Comparison of ENCODE assay signal across 32 mouse cellular contexts in the genomic region with DNA sequence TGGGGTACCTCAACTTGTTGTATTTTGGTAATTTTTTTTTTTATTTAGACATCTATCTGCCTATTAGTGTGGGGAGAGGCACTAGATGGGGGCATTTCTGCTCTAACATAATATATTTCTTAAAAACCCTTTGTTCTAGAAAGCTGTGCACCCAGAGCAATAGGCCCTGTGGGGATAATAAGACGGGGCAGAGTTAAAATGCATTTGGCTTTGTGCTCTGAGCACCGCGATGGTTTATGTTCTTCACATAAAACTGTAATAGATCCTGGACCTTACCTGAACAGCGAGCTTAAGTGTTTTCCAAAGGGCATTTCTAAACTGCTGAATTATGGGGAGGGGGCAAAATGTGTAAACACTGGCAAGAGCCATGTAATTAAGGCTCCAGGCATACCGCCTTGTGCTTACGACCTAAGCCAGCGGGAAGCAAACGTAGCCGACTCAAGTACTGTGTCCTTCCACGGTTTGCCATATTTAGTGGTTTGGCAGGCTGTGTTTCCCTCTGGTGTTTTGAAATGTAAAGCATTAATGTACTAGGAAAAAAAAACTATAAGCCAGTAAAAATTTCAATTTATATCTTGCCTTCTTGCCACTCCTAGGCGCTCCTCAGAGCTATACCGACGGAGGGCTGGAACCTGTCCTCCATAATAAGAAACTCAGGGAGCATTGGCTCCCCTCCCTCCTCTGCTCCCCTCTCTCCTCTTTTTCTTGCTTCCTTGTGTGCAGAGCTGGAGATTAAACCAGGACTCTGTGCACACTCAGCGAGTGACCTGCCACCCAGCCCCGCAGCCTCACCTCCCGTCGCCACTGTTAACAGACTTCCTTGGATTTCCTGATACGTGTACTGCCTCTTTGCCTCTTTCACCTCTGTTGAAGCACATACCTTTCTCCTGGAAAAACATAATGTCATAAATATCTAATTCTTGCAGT. TPM values are rescaled to one million over a fixed set of nuclear protein-coding genes. Genes with fewer than 3 reads are reported as not detected.
A peak's percentile ranks its signal among the peaks of the same experiment; 100 is the strongest.
DNase-seq lines count a peak whose midpoint lies in the region; ATAC-seq and TF ChIP-seq lines count a peak whose summit lies in the region.
"Had no signal": no experiment of that assay in that cellular context is flagged by ENCODE, and none has a peak within 500 bp of the region (broad histone marks: within the 10 kb centered on the region; RNA-seq: fewer than 3 reads in every experiment).

No protein-coding gene starts in this region.

- peak overlapping the region; percentile 52 for H3K27ac ChIP-seq in hindbrain, embryonic 13.5 days
- H3K27ac ChIP-seq in hindbrain, embryonic 11.5 days (ENCODE audit: low read depth, low read length): no peak overlapping the region
- peak overlapping the region; percentile 87 for H3K27ac ChIP-seq in limb, embryonic 12.5 days
- H3K27ac ChIP-seq in neural tube, embryonic 15.5 days (replicated peaks): peak overlapping the region; percentile 58
- no peak overlapping the region for H3K27ac ChIP-seq in cerebellum, adult 2 months (ENCODE audit: insufficient read depth, low read length)
- H3K27ac ChIP-seq: embryonic facial prominence, embryonic 12.5 days; heart, embryonic 10.5 days; heart, embryonic 15.5 days; hindbrain, embryonic 14.5 days; liver, embryonic 13.5 days; midbrain, embryonic 12.5 days had no signal

- no peaks in the 10 kb centered on the region for H3K4me1 ChIP-seq in hindbrain, embryonic 13.5 days (replicated peaks)
- H3K4me1 ChIP-seq in hindbrain, embryonic 11.5 days (replicated peaks; ENCODE audit: control insufficient read depth, insufficient read depth, low read length): no peaks in the 10 kb centered on the region
- H3K4me1 ChIP-seq in limb, embryonic 12.5 days (replicated peaks): peaks cover 6% of the 10 kb centered on the region; the same call in 1 of the 2 replicates
- H3K4me1 ChIP-seq in neural tube, embryonic 15.5 days: peaks cover 8% of the 10 kb centered on the region; the same call in 1 of the 2 replicates
- no peaks in the 10 kb centered on the region for H3K4me1 ChIP-seq in cerebellum, adult 2 months (ENCODE audit: control insufficient read depth, insufficient read depth, low read length)
- H3K4me1 ChIP-seq: embryonic facial prominence, embryonic 12.5 days; heart, embryonic 10.5 days; heart, embryonic 15.5 days; megakaryocyte, embryonic 14.5 days; midbrain, embryonic 12.5 days had no signal

- no peaks in the 10 kb centered on the region for H3K36me3 ChIP-seq in hindbrain, embryonic 13.5 days
- no peaks in the 10 kb centered on the region for H3K36me3 ChIP-seq in hindbrain, embryonic 11.5 days (ENCODE audit: control insufficient read depth, insufficient read depth, low read length)
- peaks cover 7% of the 10 kb centered on the region; the same call in 1 of the 2 replicates for H3K36me3 ChIP-seq in limb, embryonic 12.5 days
- no peaks in the 10 kb centered on the region for H3K36me3 ChIP-seq in neural tube, embryonic 15.5 days
- H3K36me3 ChIP-seq: embryonic facial prominence, embryonic 12.5 days; heart, embryonic 15.5 days had no signal

- TF ChIP-seq CTCF in cerebellum, adult 2 months (IDR thresholded peaks at IDR 0.05; ENCODE audit: borderline replicate concordance, insufficient read depth, low read depth, low read length): no peak

- no peaks in the 10 kb centered on the region for H3K9me3 ChIP-seq in hindbrain, embryonic 13.5 days
- H3K9me3 ChIP-seq in hindbrain, embryonic 11.5 days (ENCODE audit: control insufficient read depth, low read length): no peaks in the 10 kb centered on the region
- H3K9me3 ChIP-seq in limb, embryonic 12.5 days: no peaks in the 10 kb centered on the region
- no peaks in the 10 kb centered on the region for H3K9me3 ChIP-seq in neural tube, embryonic 15.5 days (replicated peaks)
- H3K9me3 ChIP-seq: embryonic facial prominence, embryonic 12.5 days; heart, embryonic 10.5 days; heart, embryonic 15.5 days; liver, embryonic 13.5 days; megakaryocyte, embryonic 14.5 days; midbrain, embryonic 12.5 days had no signal

- ATAC-seq in hindbrain, embryonic 13.5 days (ENCODE audit: low FRiP score): no peak
- ATAC-seq in hindbrain, embryonic 11.5 days (ENCODE audit: low FRiP score): no peak
- peak; percentile 78 for ATAC-seq in limb, embryonic 12.5 days (ENCODE audit: insufficient number of reproducible peaks, insufficient read depth, low FRiP score, low TSS enrichment, low read depth)
- peak; percentile 57; the same call in 1 of the 2 replicates for ATAC-seq in neural tube, embryonic 15.5 days (ENCODE audit: low FRiP score)
- ATAC-seq in cerebellum, adult (ENCODE audit: insufficient number of reproducible peaks, low FRiP score, low TSS enrichment): no peak
- ATAC-seq: intestine, postnatal 0 days; lung, postnatal 0 days; Patski had no signal

- no peak overlapping the region for H3K9ac ChIP-seq in hindbrain, embryonic 13.5 days
- H3K9ac ChIP-seq in hindbrain, embryonic 11.5 days (ENCODE audit: low read depth, low read length): no peak overlapping the region
- H3K9ac ChIP-seq in limb, embryonic 12.5 days (replicated peaks): 0 out of 2 replicates have a peak overlapping the region, but pooled peaks have one; percentile 18
- no peak overlapping the region for H3K9ac ChIP-seq in neural tube, embryonic 15.5 days (replicated peaks)
- H3K9ac ChIP-seq: embryonic facial prominence, embryonic 12.5 days; heart, embryonic 15.5 days; hindbrain, embryonic 14.5 days; liver, embryonic 13.5 days; midbrain, embryonic 12.5 days had no signal

- TF ChIP-seq POLR2A in cerebellum, adult 2 months (IDR thresholded peaks at IDR 0.05; ENCODE audit: borderline replicate concordance, insufficient read depth, low read length): no peak

- H3K27me3 ChIP-seq in hindbrain, embryonic 13.5 days: no peaks in the 10 kb centered on the region
- no peaks in the 10 kb centered on the region for H3K27me3 ChIP-seq in hindbrain, embryonic 11.5 days (ENCODE audit: control insufficient read depth, insufficient read depth, low read length)
- no peaks in the 10 kb centered on the region for H3K27me3 ChIP-seq in limb, embryonic 12.5 days
- H3K27me3 ChIP-seq in neural tube, embryonic 15.5 days (replicated peaks): no peaks in the 10 kb centered on the region
- H3K27me3 ChIP-seq in cerebellum, adult 2 months (ENCODE audit: control insufficient read depth, insufficient read depth, low read length): no peaks in the 10 kb centered on the region
- H3K27me3 ChIP-seq: embryonic facial prominence, embryonic 12.5 days; heart, embryonic 15.5 days; liver, embryonic 13.5 days; megakaryocyte, embryonic 14.5 days; midbrain, embryonic 12.5 days; Patski had no signal

- H3K4me2 ChIP-seq in hindbrain, embryonic 13.5 days: no peak overlapping the region
- no peak overlapping the region for H3K4me2 ChIP-seq in hindbrain, embryonic 11.5 days (replicated peaks; ENCODE audit: low read depth, low read length)
- H3K4me2 ChIP-seq in limb, embryonic 12.5 days: peak overlapping the region; percentile 37
- peak overlapping the region; percentile 34 for H3K4me2 ChIP-seq in neural tube, embryonic 15.5 days
- H3K4me2 ChIP-seq: embryonic facial prominence, embryonic 12.5 days; heart, embryonic 15.5 days; hindbrain, embryonic 14.5 days; liver, embryonic 13.5 days; midbrain, embryonic 12.5 days had no signal

- intact Hi-C loops in left cerebral cortex, postnatal 36 days (cut with DNase I): no loop called here

- 82% methylated on average over 18 of the region's 18 CpGs for WGBS in hindbrain, embryonic 13.5 days
- WGBS in hindbrain, embryonic 11.5 days: 91% methylated on average over 18 of the region's 18 CpGs
- WGBS in limb, embryonic 12.5 days: 36% methylated on average over 18 of the region's 18 CpGs
- 38% methylated on average over 18 of the region's 18 CpGs for WGBS in neural tube, embryonic 15.5 days
- WGBS in cerebellum, adult 2 months: 90% methylated on average over 18 of the region's 18 CpGs

- DNase-seq in hindbrain, embryonic 11.5 days (ENCODE audit: low spot score): no peak
- DNase-seq in cerebellum, adult 2 months: no peak
- no peak for DNase-seq in left cerebral cortex, postnatal 36 days (ENCODE audit: low spot score in 2 of 2)
- DNase-seq: adrenal gland, postnatal 14 days; cerebellum, adult 18-20 months; cerebellum, postnatal 25 days; gastrocnemius, postnatal 14 days; heart, adult 11 months; heart, postnatal 36 days; kidney, adult 9 months; kidney, postnatal 14 days; left cerebral cortex, postnatal 4 days; liver, embryonic 13.5 days; lung, adult 18-20 months; lung, postnatal 4 days; right cerebral cortex, postnatal 25 days had no signal

- no peak overlapping the region for H3K4me3 ChIP-seq in hindbrain, embryonic 13.5 days
- no peak overlapping the region for H3K4me3 ChIP-seq in hindbrain, embryonic 11.5 days (ENCODE audit: low read depth, low read length)
- no peak overlapping the region for H3K4me3 ChIP-seq in limb, embryonic 12.5 days (replicated peaks)
- no peak overlapping the region for H3K4me3 ChIP-seq in neural tube, embryonic 15.5 days (replicated peaks)
- no peak overlapping the region for H3K4me3 ChIP-seq in cerebellum, adult 2 months (replicated peaks; ENCODE audit: insufficient read depth, low read depth, low read length)
- H3K4me3 ChIP-seq: embryonic facial prominence, embryonic 12.5 days; erythroblast, embryonic 14.5 days; heart, embryonic 10.5 days; heart, embryonic 15.5 days; liver, embryonic 13.5 days; megakaryocyte, embryonic 14.5 days; midbrain, embryonic 12.5 days; myocyte had no signal

RNA-seq across cellular contexts. Expression of a gene that starts 23.0 kb away (rescaled TPM):
- 3.2 and 3.7 TPM in 2 replicates for polyA plus RNA-seq in hindbrain, embryonic 13.5 days (2015; fragmentation: Nextera tagmentation; extraction: Ambion mirVana)
- 11.7 and 16.5 TPM in 2 replicates for polyA plus RNA-seq in hindbrain, embryonic 11.5 days (2014; fragmentation: Nextera tagmentation; extraction: Ambion mirVana)
- polyA plus RNA-seq in limb, embryonic 12.5 days (2016; fragmentation: Nextera tagmentation; extraction: Ambion mirVana): 16.1 and 16.6 TPM in 2 replicates
- polyA plus RNA-seq in neural tube, embryonic 15.5 days (2015; fragmentation: Nextera tagmentation; extraction: Ambion mirVana): 1.6 and 3.9 TPM in 2 replicates
- polyA plus RNA-seq in cerebellum, adult 2 months (2012; rRNA removed): 0.33 and 0.34 TPM in 2 replicates
- under 1 TPM; 0.42 to 0.50 TPM for total RNA-seq in left cerebral cortex, postnatal 36 days (2021)

RNA-seq across cellular contexts. Expression of a gene that starts 27.9 kb away (rescaled TPM):
- polyA plus RNA-seq in hindbrain, embryonic 13.5 days (2015; fragmentation: Nextera tagmentation; extraction: Ambion mirVana): 16.2 and 21.9 TPM in 2 replicates
- 0.40 and 0.93 TPM in 2 replicates for polyA plus RNA-seq in hindbrain, embryonic 11.5 days (2014; fragmentation: Nextera tagmentation; extraction: Ambion mirVana)
- polyA plus RNA-seq in limb, embryonic 12.5 days (2016; fragmentation: Nextera tagmentation; extraction: Ambion mirVana): 0.59 and 0.64 TPM in 2 replicates
- polyA plus RNA-seq in neural tube, embryonic 15.5 days (2015; fragmentation: Nextera tagmentation; extraction: Ambion mirVana): 17.0 and 20.6 TPM in 2 replicates
- polyA plus RNA-seq in cerebellum, adult 2 months (2012; rRNA removed): 9.8 and 13.9 TPM in 2 replicates
- total RNA-seq in left cerebral cortex, postnatal 36 days (2021): 10 to 100 TPM; 19.0 to 23.8 TPM
- total RNA-seq: adrenal gland, postnatal 14 days; gastrocnemius, postnatal 14 days; heart, postnatal 36 days; neutrophil, adult 5-6 weeks had no signal
- polyA plus RNA-seq: erythroblast, embryonic 14.5 days; heart, embryonic 15.5 days; myocyte; Patski had no signal

RNA-seq across cellular contexts. Expression of a gene that starts 51.5 kb away (rescaled TPM):
- 21.9 and 22.5 TPM in 2 replicates for polyA plus RNA-seq in hindbrain, embryonic 13.5 days (2015; fragmentation: Nextera tagmentation; extraction: Ambion mirVana)
- 22.5 and 26.3 TPM in 2 replicates for polyA plus RNA-seq in hindbrain, embryonic 11.5 days (2014; fragmentation: Nextera tagmentation; extraction: Ambion mirVana)
- polyA plus RNA-seq in limb, embryonic 12.5 days (2016; fragmentation: Nextera tagmentation; extraction: Ambion mirVana): 50.4 and 53.3 TPM in 2 replicates
- 24.2 and 25.0 TPM in 2 replicates for polyA plus RNA-seq in neural tube, embryonic 15.5 days (2015; fragmentation: Nextera tagmentation; extraction: Ambion mirVana)
- polyA plus RNA-seq in cerebellum, adult 2 months (2012; rRNA removed): 69.9 and 72.8 TPM in 2 replicates
- total RNA-seq in left cerebral cortex, postnatal 36 days (2021): 10 to 100 TPM; 77.8 to 97.5 TPM

Comparison
In these comparisons a context has a peak if more than half of its experiments do, and no peak if none do; other contexts are left out.
1. H3K27ac ChIP-seq: peak in hindbrain, embryonic 13.5 days (single experiment), limb, embryonic 12.5 days (single experiment) and neural tube, embryonic 15.5 days (single experiment); none in hindbrain, embryonic 11.5 days (single experiment) and cerebellum, adult 2 months (single experiment).
2. ATAC-seq: peak in limb, embryonic 12.5 days (single experiment) and neural tube, embryonic 15.5 days (single experiment); none in hindbrain, embryonic 13.5 days (single experiment), hindbrain, embryonic 11.5 days (single experiment) and cerebellum, adult (single experiment).
3. H3K4me2 ChIP-seq: peak in limb, embryonic 12.5 days (single experiment) and neural tube, embryonic 15.5 days (single experiment); none in hindbrain, embryonic 13.5 days (single experiment) and hindbrain, embryonic 11.5 days (single experiment).